Mouse (Mus musculus) embryonic fibroblast, embryonic 13.5 days (primary cell): Measurements from ENCODE around the gene C1qbp.

Source experiments
- CTCF ChIP-seq: IDR thresholded peaks from 2 replicates; pipeline ENCODE4 v1.5.1; 2011; ENCODE audit warnings: mild to moderate bottlenecking, control low read depth, low read length, moderate library complexity, borderline replicate concordance; ENCODE audit not compliant: insufficient read depth
- POLR2A ChIP-seq: IDR thresholded peaks from 2 replicates; pipeline ENCODE4 v1.6.1; 2011; ENCODE audit warnings: low read depth, mild to moderate bottlenecking, control low read depth, low read length, moderate library complexity

- TF ChIP-seq CTCF (no peak), POLR2A (no peak)
These were observed 5.5 kb downstream of the C1qbp start for GRCm38 (mm10) chr11:70977293-70977692.
